Mouse (Mus musculus): ENCODE results near the gene Npas2. TPM values are rescaled to one million over a fixed set of nuclear protein-coding genes. Genes with fewer than 3 reads are reported as not detected.
A peak's percentile ranks its signal among the peaks of the same experiment; 100 is the strongest.

Gene Npas2
- 0.27 and 0.28 TPM in 2 replicates for polyA plus RNA-seq (2014; fragmentation: Nextera tagmentation; extraction: Ambion mirVana)

- H3K36me3 ChIP-seq (ENCODE audit: control insufficient read depth, insufficient read depth, low read length), result no peaks in the 10 kb centered on the region
- under 1% methylated on average over 55 of the region's 66 CpGs for WGBS
- peak within 1 kb of the TSS; percentile 62 for H3K4me3 ChIP-seq (ENCODE audit: low read depth, low read length)
- H3K4me1 ChIP-seq (replicated peaks; ENCODE audit: control insufficient read depth, insufficient read depth, low read length), result peaks cover 5% of the 10 kb centered on the region; the same call in 1 of the 2 replicates
- 0 out of 2 replicates have a peak, but pooled peaks have one; percentile 41 for ATAC-seq (replicated peaks; ENCODE audit: low FRiP score, low TSS enrichment, low read depth)
- DNase-seq (ENCODE audit: low spot score), result peak; percentile 69
- peak within 1 kb of the TSS; percentile 55 for H3K9ac ChIP-seq (ENCODE audit: low read length)
- H3K27me3 ChIP-seq (replicated peaks; ENCODE audit: control insufficient read depth, insufficient read depth, low read length), result peaks cover 42% of the 10 kb centered on the region
- H3K9me3 ChIP-seq (ENCODE audit: control insufficient read depth, low read length), result no peaks in the 10 kb centered on the region
- H3K4me2 ChIP-seq (ENCODE audit: low read length), result peak within 1 kb of the TSS; percentile 100
- H3K27ac ChIP-seq (ENCODE audit: low read depth), result no peak within 1 kb of the TSS
Measured at GRCm38 (mm10) chr1:39192997-39193861, at the start of gene Npas2. Gene Npas2 (plus strand): TSS chr1:39193731.

DNA sequence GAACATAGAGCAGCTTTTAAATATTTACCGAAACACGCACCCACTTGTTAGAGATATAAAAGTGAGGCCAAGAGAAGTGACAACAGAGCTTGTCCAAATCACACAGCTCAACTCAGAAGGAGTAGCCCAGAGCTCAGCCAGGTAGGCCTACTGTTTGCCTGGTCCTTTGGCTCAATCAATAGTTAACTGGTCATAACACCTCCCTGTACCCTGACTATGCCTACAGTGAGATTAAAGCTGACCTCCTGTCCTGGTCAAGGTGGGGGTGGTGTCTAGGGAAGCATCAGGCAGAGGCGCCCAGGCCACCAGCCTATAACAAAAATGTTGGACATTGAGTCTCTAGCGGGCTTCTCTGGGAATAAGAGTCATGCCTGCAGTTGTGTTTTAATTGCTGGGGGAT, 36.8 kb upstream of the Npas2 start:
- Histone ChIP-seq H3K27me3 (replicated peaks; ENCODE audit: control insufficient read depth, insufficient read depth, low read length) (no peaks in the 10 kb centered on the region), H3K4me3 (ENCODE audit: low read depth, low read length) (no peak overlapping the region), H3K36me3 (ENCODE audit: control insufficient read depth, insufficient read depth, low read length) (no peaks in the 10 kb centered on the region), H3K9me3 (ENCODE audit: control insufficient read depth, low read length) (no peaks in the 10 kb centered on the region), H3K27ac (ENCODE audit: low read depth) (no peak overlapping the region), H3K9ac (ENCODE audit: low read length) (no peak overlapping the region), H3K4me2 (ENCODE audit: low read length) (no peak overlapping the region), H3K4me1 (replicated peaks; ENCODE audit: control insufficient read depth, insufficient read depth, low read length) (no peaks in the 10 kb centered on the region)
- ATAC-seq (replicated peaks; ENCODE audit: low FRiP score, low TSS enrichment, low read depth), result no peak
- no peak for DNase-seq (ENCODE audit: low spot score)
- 89% methylated on average over 4 of the region's 4 CpGs for whole genome bisulfite sequencing

DNA sequence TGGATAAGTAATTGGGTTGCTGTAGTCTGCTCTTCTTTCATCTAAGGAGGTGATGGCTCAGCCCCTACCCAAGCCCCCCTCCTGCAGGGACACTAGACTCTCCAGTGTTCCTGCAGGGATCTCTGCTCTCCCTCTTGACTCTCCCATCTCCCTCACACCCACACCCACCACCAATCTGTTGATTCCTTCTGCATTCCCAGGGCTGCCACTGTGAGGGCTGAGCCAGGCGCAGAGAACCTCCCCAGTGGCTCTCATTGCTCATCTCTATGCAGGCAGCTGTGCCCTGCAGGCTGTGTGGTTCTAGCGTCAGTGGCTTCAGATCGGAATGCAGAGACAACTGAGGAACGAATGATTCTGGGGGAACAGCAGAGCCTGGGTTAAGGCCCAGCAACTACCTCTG, 33.4 kb upstream of the Npas2 start:
- Histone ChIP-seq H3K4me1 (replicated peaks; ENCODE audit: control insufficient read depth, insufficient read depth, low read length) (no peaks in the 10 kb centered on the region), H3K36me3 (ENCODE audit: control insufficient read depth, insufficient read depth, low read length) (no peaks in the 10 kb centered on the region), H3K27me3 (replicated peaks; ENCODE audit: control insufficient read depth, insufficient read depth, low read length) (no peaks in the 10 kb centered on the region), H3K9ac (ENCODE audit: low read length) (no peak overlapping the region), H3K4me3 (ENCODE audit: low read depth, low read length) (no peak overlapping the region), H3K27ac (ENCODE audit: low read depth) (no peak overlapping the region), H3K9me3 (ENCODE audit: control insufficient read depth, low read length) (no peaks in the 10 kb centered on the region), H3K4me2 (ENCODE audit: low read length) (no peak overlapping the region)
- DNase-seq (ENCODE audit: low spot score), result no peak
- no peak for ATAC-seq (replicated peaks; ENCODE audit: low FRiP score, low TSS enrichment, low read depth)
- 57% methylated on average over 4 of the region's 4 CpGs for WGBS

DNA sequence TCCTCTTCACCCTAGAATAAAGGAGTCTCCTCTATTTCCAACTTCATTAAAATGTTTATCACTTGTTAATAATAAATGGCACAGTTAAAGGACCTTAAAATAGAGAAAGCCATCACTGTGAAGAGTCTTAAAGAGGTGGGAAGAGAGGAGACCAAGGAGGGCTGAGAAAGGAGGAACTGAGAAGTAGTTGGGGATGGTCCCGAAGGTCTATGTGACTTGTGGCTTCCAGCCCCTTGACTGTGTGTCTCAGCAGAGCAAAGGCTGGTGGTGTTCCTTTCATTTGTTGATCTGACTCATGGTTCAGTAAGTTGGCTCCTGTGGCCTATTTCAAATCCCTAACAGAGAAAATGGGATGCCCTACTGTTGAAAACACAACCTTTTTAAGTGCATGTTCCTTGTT, 30.5 kb upstream of the Npas2 start:
- no peak overlapping the region for H3K27ac ChIP-seq (ENCODE audit: low read depth)
- H3K4me2 ChIP-seq (ENCODE audit: low read length), result no peak overlapping the region
- H3K4me1 ChIP-seq (replicated peaks; ENCODE audit: control insufficient read depth, insufficient read depth, low read length), result no peaks in the 10 kb centered on the region
- 83% methylated on average over 1 of the region's 1 CpGs for WGBS
- H3K4me3 ChIP-seq (ENCODE audit: low read depth, low read length), result no peak overlapping the region
- H3K27me3 ChIP-seq (replicated peaks; ENCODE audit: control insufficient read depth, insufficient read depth, low read length), result no peaks in the 10 kb centered on the region
- H3K36me3 ChIP-seq (ENCODE audit: control insufficient read depth, insufficient read depth, low read length), result no peaks in the 10 kb centered on the region
- H3K9ac ChIP-seq (ENCODE audit: low read length), result no peak overlapping the region
- H3K9me3 ChIP-seq (ENCODE audit: control insufficient read depth, low read length), result no peaks in the 10 kb centered on the region
- DNase-seq (ENCODE audit: low spot score), result no peak
- no peak for ATAC-seq (replicated peaks; ENCODE audit: low FRiP score, low TSS enrichment, low read depth)

GRCm38 (mm10) chr1:39176690-39177089, 16.8 kb upstream of the Npas2 start:
- Histone ChIP-seq H3K9me3 (ENCODE audit: control insufficient read depth, low read length) (peaks cover 2% of the 10 kb centered on the region; the same call in 1 of the 2 replicates), H3K4me2 (ENCODE audit: low read length) (no peak overlapping the region), H3K27ac (ENCODE audit: low read depth) (no peak overlapping the region), H3K4me1 (replicated peaks; ENCODE audit: control insufficient read depth, insufficient read depth, low read length) (no peaks in the 10 kb centered on the region), H3K27me3 (replicated peaks; ENCODE audit: control insufficient read depth, insufficient read depth, low read length) (no peaks in the 10 kb centered on the region), H3K36me3 (ENCODE audit: control insufficient read depth, insufficient read depth, low read length) (no peaks in the 10 kb centered on the region), H3K4me3 (ENCODE audit: low read depth, low read length) (no peak overlapping the region), H3K9ac (ENCODE audit: low read length) (no peak overlapping the region)
- ATAC-seq (replicated peaks; ENCODE audit: low FRiP score, low TSS enrichment, low read depth) (no peak), DNase-seq (ENCODE audit: low spot score) (no peak)
- WGBS, result 76% methylated on average over 5 of the region's 5 CpGs

DNA sequence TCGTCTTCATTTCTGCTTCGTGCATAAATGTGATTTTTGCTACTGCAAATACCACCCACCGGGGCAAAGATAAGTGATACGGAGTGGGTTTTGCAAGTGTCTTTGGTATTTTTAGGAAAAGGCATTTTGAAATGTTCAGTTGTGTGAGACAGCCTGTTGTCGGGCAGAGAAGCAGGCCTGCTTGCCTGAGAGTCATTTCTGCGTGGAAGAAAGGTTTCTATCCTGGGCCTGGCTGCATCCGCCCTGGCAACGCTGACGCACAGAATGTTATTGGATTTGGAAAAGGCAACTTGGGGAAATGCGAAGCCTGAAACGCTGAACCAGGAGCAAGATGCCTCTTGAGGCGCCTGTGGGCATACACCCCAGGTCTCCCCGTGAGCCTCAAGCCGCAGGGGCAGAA, 16.3 kb upstream of the Npas2 start:
- ATAC-seq (replicated peaks; ENCODE audit: low FRiP score, low TSS enrichment, low read depth), result no peak

GRCm38 (mm10) chr1:39179806-39180205, 13.7 kb upstream of the Npas2 start:
- H3K4me2 ChIP-seq (ENCODE audit: low read length), result no peak overlapping the region
- no peaks in the 10 kb centered on the region for H3K4me1 ChIP-seq (replicated peaks; ENCODE audit: control insufficient read depth, insufficient read depth, low read length)
- no peaks in the 10 kb centered on the region for H3K27me3 ChIP-seq (replicated peaks; ENCODE audit: control insufficient read depth, insufficient read depth, low read length)
- H3K36me3 ChIP-seq (ENCODE audit: control insufficient read depth, insufficient read depth, low read length), result no peaks in the 10 kb centered on the region
- H3K9ac ChIP-seq (ENCODE audit: low read length), result no peak overlapping the region
- no peak overlapping the region for H3K4me3 ChIP-seq (ENCODE audit: low read depth, low read length)
- 91% methylated on average over 11 of the region's 11 CpGs for WGBS
- ATAC-seq (replicated peaks; ENCODE audit: low FRiP score, low TSS enrichment, low read depth) (no peak), DNase-seq (ENCODE audit: low spot score) (no peak)
- peaks cover 2% of the 10 kb centered on the region; the same call in 1 of the 2 replicates for H3K9me3 ChIP-seq (ENCODE audit: control insufficient read depth, low read length)
- H3K27ac ChIP-seq (ENCODE audit: low read depth), result no peak overlapping the region

More for the DNA sequence above, 16.3 kb upstream of the Npas2 start:
- Histone ChIP-seq H3K27ac (ENCODE audit: low read depth) (no peak overlapping the region), H3K4me1 (replicated peaks; ENCODE audit: control insufficient read depth, insufficient read depth, low read length) (no peaks in the 10 kb centered on the region), H3K27me3 (replicated peaks; ENCODE audit: control insufficient read depth, insufficient read depth, low read length) (no peaks in the 10 kb centered on the region), H3K36me3 (ENCODE audit: control insufficient read depth, insufficient read depth, low read length) (no peaks in the 10 kb centered on the region), H3K9ac (ENCODE audit: low read length) (no peak overlapping the region), H3K4me2 (ENCODE audit: low read length) (no peak overlapping the region), H3K9me3 (ENCODE audit: control insufficient read depth, low read length) (peaks cover 2% of the 10 kb centered on the region; the same call in 1 of the 2 replicates), H3K4me3 (ENCODE audit: low read depth, low read length) (no peak overlapping the region)
- no peak for DNase-seq (ENCODE audit: low spot score)
- WGBS, result 87% methylated on average over 14 of the region's 14 CpGs

GRCm38 (mm10) chr1:39180517-39180916, 13.0 kb upstream of the Npas2 start:
- no peak for ATAC-seq (replicated peaks; ENCODE audit: low FRiP score, low TSS enrichment, low read depth)
- DNase-seq (ENCODE audit: low spot score), result no peak
- WGBS, result 97% methylated on average over 1 of the region's 1 CpGs
- H3K27ac ChIP-seq (ENCODE audit: low read depth), result no peak overlapping the region
- H3K4me1 ChIP-seq (replicated peaks; ENCODE audit: control insufficient read depth, insufficient read depth, low read length), result no peaks in the 10 kb centered on the region
- peaks cover 2% of the 10 kb centered on the region; the same call in 1 of the 2 replicates for H3K9me3 ChIP-seq (ENCODE audit: control insufficient read depth, low read length)
- H3K27me3 ChIP-seq (replicated peaks; ENCODE audit: control insufficient read depth, insufficient read depth, low read length), result no peaks in the 10 kb centered on the region
- no peak overlapping the region for H3K4me2 ChIP-seq (ENCODE audit: low read length)
- no peak overlapping the region for H3K9ac ChIP-seq (ENCODE audit: low read length)
- H3K4me3 ChIP-seq (ENCODE audit: low read depth, low read length), result no peak overlapping the region
- no peaks in the 10 kb centered on the region for H3K36me3 ChIP-seq (ENCODE audit: control insufficient read depth, insufficient read depth, low read length)

DNA sequence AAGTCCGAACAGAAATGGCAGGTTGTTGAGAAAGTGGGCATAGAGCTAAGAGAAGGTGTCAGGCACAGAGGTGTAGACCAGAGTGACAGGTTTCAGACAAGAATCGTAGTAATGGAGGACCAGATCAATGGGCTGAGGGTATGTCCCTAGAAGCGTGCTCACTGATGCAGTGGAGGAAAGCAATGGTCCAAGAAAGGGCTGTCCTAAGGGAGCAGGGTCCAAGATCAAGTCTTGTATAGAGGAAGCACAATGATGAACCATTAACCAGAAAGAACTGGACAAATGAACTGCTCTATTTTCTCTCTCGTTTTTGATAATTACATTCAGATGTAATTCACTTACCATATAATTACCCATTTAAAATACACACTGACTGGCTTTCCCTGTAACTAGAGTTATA, 11.6 kb upstream of the Npas2 start:
- Histone ChIP-seq H3K4me3 (ENCODE audit: low read depth, low read length) (no peak overlapping the region), H3K9ac (ENCODE audit: low read length) (no peak overlapping the region), H3K27me3 (replicated peaks; ENCODE audit: control insufficient read depth, insufficient read depth, low read length) (no peaks in the 10 kb centered on the region), H3K4me2 (ENCODE audit: low read length) (no peak overlapping the region), H3K4me1 (replicated peaks; ENCODE audit: control insufficient read depth, insufficient read depth, low read length) (no peaks in the 10 kb centered on the region), H3K27ac (ENCODE audit: low read depth) (no peak overlapping the region), H3K36me3 (ENCODE audit: control insufficient read depth, insufficient read depth, low read length) (no peaks in the 10 kb centered on the region), H3K9me3 (ENCODE audit: control insufficient read depth, low read length) (peaks cover 2% of the 10 kb centered on the region; the same call in 1 of the 2 replicates)
- ATAC-seq (replicated peaks; ENCODE audit: low FRiP score, low TSS enrichment, low read depth) (no peak), DNase-seq (ENCODE audit: low spot score) (no peak)
- WGBS, result 84% methylated on average over 4 of the region's 4 CpGs

Data from intestine, embryonic 14.5 days (tissue).